Mouse (Mus musculus) limb, embryonic 10.5 days (tissue): ENCODE measurements around the gene Ppp2r1b. TPM values are rescaled to one million over a fixed set of nuclear protein-coding genes. Genes with fewer than 3 reads are reported as not detected.

Experiments
- DNase-seq: peaks from one replicate; pipeline ENCODE4 v3.0.0-alpha.2; 2017; ENCODE audit warnings: low spot score
- H3K27ac ChIP-seq: fragments of 300-500 bp; sonication (generic); 2 replicates; pipeline ENCODE4 v1.5.1; 2016; ENCODE audit warnings: mild to moderate bottlenecking
- H3K27me3 ChIP-seq: fragments of 300-500 bp; sonication (generic); 2 replicates; pipeline ENCODE4 v1.6.1; 2016; ENCODE audit warnings: low read depth, mild to moderate bottlenecking; ENCODE audit not compliant: poor library complexity, severe bottlenecking
- H3K36me3 ChIP-seq: fragments of 300-500 bp; sonication (generic); 2 replicates; pipeline ENCODE4 v1.6.1; 2016; ENCODE audit warnings: mild to moderate bottlenecking, moderate library complexity
- H3K4me1 ChIP-seq: fragments of 300-500 bp; sonication (generic); 2 replicates; pipeline ENCODE4 v1.6.1; 2016
- H3K4me3 ChIP-seq: fragments of 300-500 bp; sonication (generic); 2 replicates; pipeline ENCODE4 v1.5.1; 2016; ENCODE audit warnings: mild to moderate bottlenecking, moderate library complexity
- H3K9me3 ChIP-seq: fragments of 300-500 bp; sonication (generic); replicated peaks from 2 replicates; pipeline ENCODE4 v1.6.1; 2016; ENCODE audit warnings: mild to moderate bottlenecking
- WGBS: fragments of 180-500 bp; shearing (Covaris S2); methylation state at CpG from one replicate; pipeline ENCODE4 v1.1.7; 2016; 5-methylcytosine and 5-hydroxymethylcytosine counted together
- polyA plus RNA-seq: library from polyadenylated mRNA; unstranded; fragments of >200 nt; fragmentation: Nextera tagmentation; extraction: Ambion mirVana; gene quantifications from 2 replicates; pipeline ENCODE4 v1.2.1, GENCODE M21; 2016

Ppp2r1b gene
- polyA plus RNA-seq, 1 experiment from 2014 or later = 159 TPM

GRCm38 (mm10) chr9:50884741-50885599 lies 39.9 kb downstream of the Ppp2r1b start:
- H3K36me3 ChIP-seq = peaks cover 66% of the 10 kb centered on the region
- no peaks in the 10 kb centered on the region for H3K27me3 ChIP-seq
- H3K4me1 ChIP-seq = peaks cover 16% of the 10 kb centered on the region
- no peaks in the 10 kb centered on the region for H3K9me3 ChIP-seq
- H3K27ac ChIP-seq = peak overlapping the region; percentile 19
- no peak overlapping the region for H3K4me3 ChIP-seq
- no peak for DNase-seq
- 73% methylated on average over 10 of the region's 10 CpGs for WGBS

GRCm38 (mm10) chr9:50885600-50885987 lies 40.5 kb downstream of the Ppp2r1b start:
- Histone ChIP-seq H3K27ac (peak overlapping the region; percentile 19; the same call in 1 of the 2 replicates), H3K36me3 (peaks cover 60% of the 10 kb centered on the region)
- DNase-seq = no peak

GRCm38 (mm10) chr9:50886870-50887269 lies 41.8 kb downstream of the Ppp2r1b start:
- H3K27me3 ChIP-seq = no peaks in the 10 kb centered on the region
- peaks cover 52% of the 10 kb centered on the region for H3K36me3 ChIP-seq
- H3K4me3 ChIP-seq = no peak overlapping the region
- DNase-seq = no peak
- peaks cover 16% of the 10 kb centered on the region for H3K4me1 ChIP-seq
- 81% methylated on average over 1 of the region's 1 CpGs for WGBS
- H3K9me3 ChIP-seq = no peaks in the 10 kb centered on the region
- no peak overlapping the region for H3K27ac ChIP-seq

More at GRCm38 (mm10) chr9:50885600-50885987, 40.5 kb downstream of the Ppp2r1b start:
- Histone ChIP-seq H3K4me1 (peaks cover 16% of the 10 kb centered on the region), H3K9me3 (no peaks in the 10 kb centered on the region), H3K27me3 (no peaks in the 10 kb centered on the region), H3K4me3 (no peak overlapping the region)
- WGBS = 27% methylated on average over 1 of the region's 1 CpGs

GRCm38 (mm10) chr9:50887351-50887750 lies 42.2 kb downstream of the Ppp2r1b start:
- peaks cover 16% of the 10 kb centered on the region for H3K4me1 ChIP-seq
- no peaks in the 10 kb centered on the region for H3K27me3 ChIP-seq
- 53% methylated on average over 4 of the region's 4 CpGs for WGBS
- H3K4me3 ChIP-seq = no peak overlapping the region
- H3K9me3 ChIP-seq = no peaks in the 10 kb centered on the region
- peaks cover 47% of the 10 kb centered on the region for H3K36me3 ChIP-seq
- H3K27ac ChIP-seq = no peak overlapping the region
- DNase-seq = no peak

- WGBS = 76% methylated on average over 6 of the region's 6 CpGs
- DNase-seq = no peak
- no peak overlapping the region for H3K27ac ChIP-seq
Measured at GRCm38 (mm10) chr9:50889211-50889610, 44.1 kb downstream of the Ppp2r1b start.

GRCm38 (mm10) chr9:50889964-50890363 lies 44.9 kb downstream of the Ppp2r1b start:
- Histone ChIP-seq H3K27me3 (no peaks in the 10 kb centered on the region), H3K36me3 (peaks cover 44% of the 10 kb centered on the region), H3K27ac (no peak overlapping the region), H3K9me3 (no peaks in the 10 kb centered on the region), H3K4me3 (no peak overlapping the region), H3K4me1 (peaks cover 14% of the 10 kb centered on the region)
- DNase-seq = no peak
- WGBS = 91% methylated on average over 4 of the region's 4 CpGs

More at GRCm38 (mm10) chr9:50889211-50889610, 44.1 kb downstream of the Ppp2r1b start:
- H3K4me1 ChIP-seq = peaks cover 16% of the 10 kb centered on the region
- H3K9me3 ChIP-seq = no peaks in the 10 kb centered on the region
- peaks cover 41% of the 10 kb centered on the region for H3K36me3 ChIP-seq
- H3K27me3 ChIP-seq = no peaks in the 10 kb centered on the region
- H3K4me3 ChIP-seq = no peak overlapping the region

GRCm38 (mm10) chr9:50890494-50891090 lies 45.5 kb downstream of the Ppp2r1b start:
- Histone ChIP-seq H3K4me1 (peaks cover 7% of the 10 kb centered on the region), H3K27ac (no peak overlapping the region), H3K4me3 (no peak overlapping the region), H3K36me3 (peaks cover 48% of the 10 kb centered on the region), H3K9me3 (no peaks in the 10 kb centered on the region), H3K27me3 (no peaks in the 10 kb centered on the region)
- no peak for DNase-seq
- 81% methylated on average over 3 of the region's 3 CpGs for WGBS

GRCm38 (mm10) chr9:50893665-50894064 lies 48.6 kb downstream of the Ppp2r1b start:
- no peaks in the 10 kb centered on the region for H3K9me3 ChIP-seq
- no peak overlapping the region for H3K27ac ChIP-seq
- H3K4me1 ChIP-seq = 0 out of 2 replicates have a peak, but pooled peaks cover 5% of the 10 kb centered on the region
- H3K36me3 ChIP-seq = peaks cover 62% of the 10 kb centered on the region
- H3K27me3 ChIP-seq = no peaks in the 10 kb centered on the region
- H3K4me3 ChIP-seq = no peak overlapping the region
- DNase-seq = no peak
- 93% methylated on average over 4 of the region's 4 CpGs for WGBS

GRCm38 (mm10) chr9:50900026-50900920 lies 55.2 kb downstream of the Ppp2r1b start:
- Histone ChIP-seq H3K27ac (no peak overlapping the region), H3K27me3 (no peaks in the 10 kb centered on the region), H3K9me3 (no peaks in the 10 kb centered on the region), H3K4me1 (no peaks in the 10 kb centered on the region), H3K36me3 (peaks cover 41% of the 10 kb centered on the region), H3K4me3 (no peak overlapping the region)
- no peak for DNase-seq
- 85% methylated on average over 7 of the region's 7 CpGs for WGBS

GRCm38 (mm10) chr9:50904196-50904847 lies 59.2 kb downstream of the Ppp2r1b start:
- H3K36me3 ChIP-seq = peaks cover 13% of the 10 kb centered on the region
- no peak overlapping the region for H3K4me3 ChIP-seq
- 76% methylated on average over 6 of the region's 6 CpGs for WGBS
- no peak overlapping the region for H3K27ac ChIP-seq
- H3K27me3 ChIP-seq = no peaks in the 10 kb centered on the region
- H3K4me1 ChIP-seq = no peaks in the 10 kb centered on the region
- H3K9me3 ChIP-seq = no peaks in the 10 kb centered on the region
- no peak for DNase-seq

GRCm38 (mm10) chr9:50905321-50905720 lies 60.2 kb downstream of the Ppp2r1b start:
- no peaks in the 10 kb centered on the region for H3K4me1 ChIP-seq
- DNase-seq = no peak
- H3K36me3 ChIP-seq = peaks cover 10% of the 10 kb centered on the region; the same call in 1 of the 2 replicates
- no peaks in the 10 kb centered on the region for H3K27me3 ChIP-seq
- 85% methylated on average over 3 of the region's 3 CpGs for WGBS
- H3K9me3 ChIP-seq = no peaks in the 10 kb centered on the region
- H3K27ac ChIP-seq = no peak overlapping the region
- H3K4me3 ChIP-seq = no peak overlapping the region

- 94% methylated on average over 7 of the region's 7 CpGs for WGBS
Measured at GRCm38 (mm10) chr9:50911861-50912515, 66.9 kb downstream of the Ppp2r1b start.

More at GRCm38 (mm10) chr9:50911861-50912515, 66.9 kb downstream of the Ppp2r1b start:
- Histone ChIP-seq H3K4me3 (no peak overlapping the region), H3K9me3 (no peaks in the 10 kb centered on the region), H3K36me3 (peaks cover 14% of the 10 kb centered on the region; the same call in 1 of the 2 replicates), H3K27me3 (no peaks in the 10 kb centered on the region), H3K27ac (no peak overlapping the region), H3K4me1 (no peaks in the 10 kb centered on the region)
- DNase-seq = no peak
